Mouse (Mus musculus): ENCODE results near the gene Pbxip1.

Pbxip1 gene

DNA sequence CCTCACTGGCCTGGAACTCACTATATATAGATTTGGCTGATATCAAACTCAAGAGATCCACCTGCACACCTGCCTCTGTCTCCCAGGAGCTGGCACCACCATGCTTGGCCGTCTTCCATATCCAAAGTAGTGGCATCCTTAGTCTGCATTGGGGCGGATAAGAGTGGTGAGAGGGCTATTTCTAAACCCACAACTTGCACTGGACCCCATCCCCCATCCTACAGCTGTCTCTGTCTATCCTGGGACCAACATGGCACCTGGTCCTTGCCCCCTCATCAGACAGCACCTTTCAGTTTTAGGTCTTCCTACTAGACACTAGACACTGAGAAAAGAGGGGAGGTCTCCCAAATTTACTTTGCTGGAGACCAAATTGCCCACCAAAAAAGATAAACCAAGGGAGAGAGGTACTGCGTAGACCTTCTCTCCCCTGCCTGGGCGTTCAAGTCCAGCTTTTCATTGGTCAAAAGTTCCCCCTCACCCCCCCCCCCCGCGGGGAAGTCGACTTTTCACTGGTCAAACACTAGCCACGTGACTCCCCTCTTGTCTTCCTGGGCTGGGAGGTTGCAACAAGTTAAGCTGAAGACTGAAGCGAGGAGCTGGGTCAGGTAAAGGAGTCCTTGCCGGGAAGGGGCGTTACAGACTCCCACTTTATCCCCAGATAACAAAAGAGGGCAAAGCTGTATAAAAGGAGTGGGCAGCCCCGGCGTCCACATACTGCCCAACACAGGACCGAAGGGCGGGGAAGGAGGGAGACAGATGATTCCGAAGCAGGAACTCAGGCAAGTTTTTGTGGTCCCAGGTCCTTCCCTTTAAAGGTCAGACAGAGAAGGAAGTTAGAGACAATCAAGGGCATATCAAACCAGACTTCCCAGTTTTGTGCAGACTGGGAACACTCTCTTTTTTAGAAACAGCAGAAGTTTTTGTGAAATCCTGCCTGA is at the start of gene Pbxip1:
TSS of gene Pbxip1 (plus strand) at position 531 of the 938 bp plus-strand sequence.
- in situ Hi-C loops (cut with MseI, MboI) = no loop called here

- in situ Hi-C loops (cut with MseI, MboI) = no loop called here
These were observed 48.9 kb upstream of the Pbxip1 start for GRCm38 (mm10) chr3:89387632-89388031.

DNA sequence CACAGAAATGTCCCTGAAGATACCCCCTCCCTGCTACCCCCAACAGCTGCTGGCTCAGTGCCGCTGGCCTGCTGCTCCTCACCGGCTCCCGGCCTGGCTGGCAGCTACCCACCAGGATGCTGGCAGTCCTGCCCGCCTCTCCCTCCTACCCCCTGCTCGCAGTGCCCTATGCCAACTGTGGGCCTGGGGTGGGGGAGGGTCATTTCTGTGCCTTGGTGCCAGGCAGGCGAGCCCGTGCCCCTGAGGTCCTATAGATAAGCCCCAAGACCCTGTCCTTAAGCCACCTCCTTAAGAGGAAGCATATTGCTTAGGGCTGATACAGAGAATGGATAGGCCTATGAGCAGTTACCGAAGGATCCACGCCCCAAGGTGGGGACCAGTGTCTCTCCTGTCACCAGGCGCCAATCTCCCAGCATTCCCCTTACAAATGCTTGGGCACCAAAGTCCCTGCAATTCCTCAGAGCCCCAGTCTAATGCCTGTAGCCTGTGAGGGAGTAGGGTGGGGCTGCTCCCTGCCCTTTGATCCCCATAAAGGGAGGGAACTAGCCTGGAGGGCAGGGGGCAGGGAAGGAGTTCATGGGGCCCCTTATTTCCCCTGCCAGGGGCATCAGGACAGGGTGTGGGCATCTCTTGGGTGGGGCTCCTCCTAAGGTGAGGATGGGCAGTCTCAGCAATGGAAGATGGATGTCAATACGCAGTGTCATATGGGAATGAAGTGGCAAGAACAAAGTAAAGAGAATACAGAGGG is 48.2 kb upstream of the Pbxip1 start:
- in situ Hi-C loops (cut with MseI, MboI) = no loop called here

DNA sequence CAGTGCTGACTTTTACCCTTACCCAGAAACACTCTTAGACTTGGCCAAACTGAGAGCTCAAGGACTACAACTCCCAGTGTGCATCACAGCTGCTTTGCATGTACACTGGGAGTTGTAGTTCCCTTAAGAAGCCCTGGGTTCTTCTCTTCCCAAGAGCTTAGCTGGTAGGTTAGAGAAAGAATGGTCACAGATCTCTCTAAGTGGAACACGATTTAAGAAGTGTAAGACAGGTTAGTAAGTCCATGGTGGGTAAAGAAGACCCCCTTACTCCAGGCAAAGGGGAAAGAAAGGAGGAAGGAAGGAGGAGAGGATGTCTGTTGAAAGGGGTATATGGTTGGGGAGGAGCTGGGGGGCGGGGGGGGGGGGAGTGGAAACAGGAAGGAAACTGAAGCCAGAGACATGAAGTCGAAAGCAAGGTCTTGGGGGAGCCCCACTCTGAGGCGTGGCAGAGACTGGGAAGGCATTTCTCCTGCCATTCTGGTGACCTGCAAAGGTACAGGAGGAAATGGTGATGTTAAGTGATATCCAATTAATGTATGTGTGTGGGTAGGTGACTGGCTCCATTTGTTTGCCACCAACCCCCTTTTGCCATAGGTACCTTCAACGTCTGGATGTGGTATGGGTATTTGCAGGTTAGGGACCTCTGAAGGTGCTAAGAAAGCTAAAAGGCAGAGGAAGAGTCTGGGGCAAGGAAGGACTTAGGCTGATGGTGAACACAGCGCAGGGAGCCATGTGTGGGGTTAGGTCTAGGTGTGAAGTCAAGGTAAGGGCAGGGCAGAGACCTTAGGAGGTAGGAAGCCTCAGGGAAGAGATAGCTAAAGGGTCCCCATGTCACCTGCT is 47.4 kb upstream of the Pbxip1 start:
- in situ Hi-C loops (cut with MseI, MboI) = no loop called here

DNA sequence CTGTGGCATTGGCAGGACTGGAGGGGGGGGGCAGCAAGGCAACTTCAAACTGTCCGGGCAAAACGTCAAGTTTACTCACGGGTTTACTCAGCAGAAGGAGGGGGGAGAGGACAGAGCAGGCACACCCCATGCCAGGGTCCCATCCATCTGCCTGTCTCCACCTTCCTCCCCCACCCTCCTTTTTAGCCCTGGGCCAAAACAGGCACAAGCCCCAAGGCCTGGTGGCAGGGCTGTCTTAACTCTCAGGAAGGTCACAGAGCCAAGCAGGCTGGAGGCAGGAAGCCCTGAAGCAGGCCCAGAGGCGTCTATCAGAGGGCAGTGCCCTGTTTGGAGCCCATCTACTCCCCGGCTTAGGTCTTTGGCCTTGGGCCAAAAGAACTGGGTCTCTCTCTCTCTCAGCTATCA is 46.4 kb upstream of the Pbxip1 start:
- in situ Hi-C loops (cut with MseI, MboI) = no loop called here

GRCm38 (mm10) chr3:89390699-89391662 is 45.5 kb upstream of the Pbxip1 start:
- in situ Hi-C loops (cut with MseI, MboI) = no loop called here

- in situ Hi-C loops (cut with MseI, MboI) = no loop called here
These were observed 44.6 kb upstream of the Pbxip1 start for GRCm38 (mm10) chr3:89391663-89392511.

GRCm38 (mm10) chr3:89392871-89393311 is 43.6 kb upstream of the Pbxip1 start:
- in situ Hi-C loops (cut with MseI, MboI) = no loop called here

DNA sequence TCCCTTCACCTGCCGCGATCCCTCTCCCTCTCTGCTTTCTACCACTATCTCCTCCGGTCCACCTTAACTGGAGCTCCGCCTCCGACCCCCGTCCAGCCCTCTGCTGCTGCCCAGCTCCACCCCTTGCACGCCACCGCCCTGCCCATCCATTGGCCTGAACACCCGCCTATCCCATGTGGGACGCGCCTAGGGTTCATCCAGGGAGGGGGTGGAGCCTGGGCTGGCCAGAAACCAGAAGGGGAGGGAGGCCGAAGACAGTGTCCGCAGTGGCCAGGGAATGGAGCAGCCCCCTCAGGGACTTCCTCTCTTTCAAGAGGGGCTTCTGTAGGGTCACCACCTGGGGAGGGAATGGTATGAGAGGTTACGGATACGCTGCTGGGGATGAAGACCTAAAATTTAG is 42.9 kb upstream of the Pbxip1 start:
- in situ Hi-C loops (cut with MseI, MboI) = no loop called here

DNA sequence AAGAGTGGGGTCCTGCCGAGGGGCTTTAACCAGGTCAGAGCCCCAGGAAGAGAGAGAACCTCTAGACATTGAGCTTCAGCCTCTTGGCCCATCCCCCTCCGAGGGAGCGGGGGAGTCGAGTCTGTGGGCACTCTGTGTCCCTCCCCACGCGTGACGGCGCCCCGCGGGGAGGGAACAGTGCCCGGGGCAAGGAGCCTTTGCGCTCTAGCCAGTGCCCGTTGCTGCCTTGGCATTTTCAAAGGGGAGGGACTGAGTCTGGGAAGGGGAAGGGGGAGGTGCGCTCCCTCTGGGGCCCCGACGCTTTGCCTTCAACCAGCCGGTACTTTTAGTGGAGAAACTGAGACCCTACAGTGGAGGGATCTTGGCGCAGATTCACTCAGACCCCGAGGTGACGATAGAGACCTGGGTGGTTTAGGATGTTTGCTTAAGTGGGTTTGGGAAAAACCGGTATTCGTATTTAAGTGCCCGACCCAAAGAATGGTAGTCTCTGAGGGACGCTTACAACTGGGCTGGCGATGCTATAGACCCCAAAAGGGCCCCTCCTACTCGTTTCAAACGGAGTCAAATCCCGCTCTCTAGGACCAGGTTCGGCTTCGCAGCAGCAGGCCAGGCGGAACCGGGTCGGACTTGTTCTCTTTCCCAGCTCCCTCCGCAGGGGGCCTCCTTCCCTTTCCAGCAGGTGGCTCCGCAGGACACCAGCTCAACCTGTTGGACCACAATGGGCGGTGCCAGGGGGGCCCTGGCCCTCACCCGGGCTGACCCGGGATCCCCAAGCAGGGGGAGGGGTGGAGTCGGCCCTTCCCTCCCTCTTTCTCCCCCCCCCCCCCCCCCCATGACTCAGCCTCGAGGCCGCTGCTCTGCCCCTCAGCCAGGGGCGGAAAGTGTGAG is 42.3 kb upstream of the Pbxip1 start, which contains the start of gene Zbtb7b:
TSS of gene Zbtb7b (minus strand) at position 771 of the 888 bp plus-strand sequence.
- in situ Hi-C loops (cut with MseI, MboI) = no loop called here

GRCm38 (mm10) chr3:89394894-89395256 is 41.6 kb upstream of the Pbxip1 start:
- in situ Hi-C loops (cut with MseI, MboI) = no loop called here

GRCm38 (mm10) chr3:89395419-89395805 is 41.1 kb upstream of the Pbxip1 start:
- in situ Hi-C loops (cut with MseI, MboI) = no loop called here

- in situ Hi-C loops (cut with MseI, MboI) = no loop called here
These were observed 40.5 kb upstream of the Pbxip1 start for GRCm38 (mm10) chr3:89395806-89396653.

GRCm38 (mm10) chr3:89396654-89397005 is 39.9 kb upstream of the Pbxip1 start:
- in situ Hi-C loops (cut with MseI, MboI) = no loop called here

GRCm38 (mm10) chr3:89401329-89401728 is 35.2 kb upstream of the Pbxip1 start:
- in situ Hi-C loops (cut with MseI, MboI) = no loop called here

- in situ Hi-C loops (cut with MseI, MboI) = no loop called here
These were observed 33.8 kb upstream of the Pbxip1 start, which contains the start of gene Lenep for GRCm38 (mm10) chr3:89402693-89403092. Gene Lenep (minus strand): TSS chr3:89402793.

DNA sequence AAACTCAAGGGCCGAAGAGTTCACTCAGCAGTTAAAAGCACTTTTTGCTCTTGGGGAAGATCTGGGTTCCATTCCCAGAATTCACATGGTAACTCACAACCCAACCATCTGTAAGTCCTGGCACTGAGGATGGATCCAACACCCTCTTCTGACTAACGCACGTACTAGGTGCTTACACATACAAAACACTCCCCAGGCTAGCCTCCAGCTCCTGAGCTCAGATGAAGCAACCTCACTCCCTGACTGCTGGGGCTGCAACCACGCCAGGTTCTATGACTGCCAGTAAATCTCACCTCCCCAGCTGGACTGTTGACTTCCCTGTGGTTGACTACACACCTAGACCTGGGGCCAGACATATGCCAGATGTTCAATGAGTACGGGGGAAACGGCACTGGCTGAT is 29.6 kb upstream of the Pbxip1 start:
- in situ Hi-C loops (cut with MseI, MboI) = no loop called here

GRCm38 (mm10) chr3:89408448-89408847 is 28.1 kb upstream of the Pbxip1 start:
- in situ Hi-C loops (cut with MseI, MboI) = no loop called here
